Comparison of ENCODE assay signal across 25 mouse cellular contexts in genomic region chr14:16155106-16155505, GRCm38 (mm10).
"Had no signal": no experiment of that assay in that cellular context is flagged by ENCODE, and none has a peak within 500 bp of the region (broad histone marks: within the 10 kb centered on the region; RNA-seq: fewer than 3 reads in every experiment).

No protein-coding gene starts in this region.

- H3K9me3 ChIP-seq: heart, embryonic 10.5 days; heart, embryonic 12.5 days; hindbrain, embryonic 13.5 days; hindbrain, embryonic 15.5 days; intestine, embryonic 15.5 days; limb, embryonic 10.5 days; limb, embryonic 12.5 days; liver, embryonic 13.5 days; liver, embryonic 15.5 days had no signal

- H3K4me3 ChIP-seq: gastrocnemius, adult 2 months; heart, embryonic 10.5 days; heart, embryonic 12.5 days; hindbrain, embryonic 13.5 days; hindbrain, embryonic 15.5 days; intestine, embryonic 15.5 days; limb, embryonic 10.5 days; limb, embryonic 12.5 days; liver, embryonic 13.5 days; liver, embryonic 15.5 days had no signal

- H3K4me2 ChIP-seq: heart, embryonic 12.5 days; hindbrain, embryonic 13.5 days; hindbrain, embryonic 15.5 days; intestine, embryonic 15.5 days; limb, embryonic 12.5 days; liver, embryonic 11.5 days; liver, embryonic 13.5 days; liver, embryonic 15.5 days had no signal

- DNase-seq: gastrocnemius, adult 2 months; gastrocnemius, postnatal 10 days; gastrocnemius, postnatal 25 days; heart, adult 18-20 months; heart, postnatal 10 days; heart, postnatal 36 days; kidney, adult 18-20 months; kidney, adult 8-10 months; kidney, postnatal 10 days; kidney, postnatal 25 days; layer of hippocampus, adult 9-11 months; layer of hippocampus, postnatal 36 days; liver; liver, embryonic 13.5 days had no signal

- H3K27ac ChIP-seq: gastrocnemius, adult 2 months; heart, embryonic 10.5 days; hindbrain, embryonic 13.5 days; hindbrain, embryonic 15.5 days; hindbrain, postnatal 0 days; intestine, embryonic 15.5 days; limb, embryonic 10.5 days; limb, embryonic 12.5 days; liver, embryonic 13.5 days; liver, embryonic 15.5 days had no signal

- H3K9ac ChIP-seq: heart, embryonic 12.5 days; hindbrain, embryonic 13.5 days; hindbrain, embryonic 15.5 days; intestine, embryonic 15.5 days; limb, embryonic 12.5 days; liver, embryonic 13.5 days; liver, embryonic 15.5 days had no signal

- H3K27me3 ChIP-seq: heart, embryonic 12.5 days; hindbrain, embryonic 13.5 days; hindbrain, embryonic 15.5 days; intestine, embryonic 15.5 days; limb, embryonic 12.5 days; liver, embryonic 13.5 days; liver, embryonic 15.5 days had no signal

- H3K36me3 ChIP-seq: heart, embryonic 10.5 days; heart, embryonic 12.5 days; hindbrain, embryonic 13.5 days; hindbrain, embryonic 15.5 days; intestine, embryonic 15.5 days; limb, embryonic 10.5 days; limb, embryonic 12.5 days; liver, embryonic 13.5 days; liver, embryonic 15.5 days had no signal

- H3K4me1 ChIP-seq: heart, embryonic 10.5 days; heart, embryonic 12.5 days; hindbrain, embryonic 13.5 days; hindbrain, embryonic 15.5 days; intestine, embryonic 15.5 days; limb, embryonic 10.5 days; limb, embryonic 12.5 days; liver, embryonic 13.5 days; liver, embryonic 15.5 days had no signal

- ATAC-seq: hindbrain, postnatal 0 days; intestine, embryonic 15.5 days; intestine, postnatal 0 days had no signal
